Mouse (Mus musculus) bone marrow, adult 2 months (tissue): ENCODE measurements around the gene Akain1.

Source experiments
- CTCF ChIP-seq: fragments of 200-500 bp; IDR thresholded peaks from 2 replicates; pipeline ENCODE4 v1.5.1; 2011; ENCODE audit warnings: low read length, control low read depth; ENCODE audit not compliant: control insufficient read depth, insufficient read depth
- POLR2A ChIP-seq: fragments of 200-500 bp; IDR thresholded peaks from 2 replicates; pipeline ENCODE4 v1.6.1; 2011; ENCODE audit warnings: low read depth, mild to moderate bottlenecking, control low read depth, low read length, borderline replicate concordance; ENCODE audit not compliant: control insufficient read depth

DNA sequence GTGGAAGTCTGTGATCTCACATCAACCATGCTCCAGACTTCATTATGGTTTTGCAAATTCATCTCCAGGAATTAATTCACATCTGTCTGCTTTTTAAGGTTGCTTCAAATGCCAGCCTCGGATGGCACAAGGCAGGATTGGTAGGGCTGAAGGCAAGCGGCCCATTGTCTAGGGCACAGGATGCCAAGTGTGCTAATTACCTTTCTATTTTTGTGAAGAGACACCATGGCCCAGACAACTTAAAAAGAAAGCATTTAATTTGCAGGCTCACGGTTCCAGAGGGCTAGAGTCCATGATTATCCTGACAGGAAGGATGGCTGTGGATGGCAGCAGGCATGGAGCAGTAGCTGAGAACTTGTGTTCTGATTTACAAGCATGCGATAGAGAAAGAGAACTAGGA is 35.0 kb downstream of the Akain1 start:
- no peak for TF ChIP-seq POLR2A
- no peak for TF ChIP-seq CTCF
